Mouse (Mus musculus): ENCODE measurements around the gene Plin3.

The Plin3 gene

DNA sequence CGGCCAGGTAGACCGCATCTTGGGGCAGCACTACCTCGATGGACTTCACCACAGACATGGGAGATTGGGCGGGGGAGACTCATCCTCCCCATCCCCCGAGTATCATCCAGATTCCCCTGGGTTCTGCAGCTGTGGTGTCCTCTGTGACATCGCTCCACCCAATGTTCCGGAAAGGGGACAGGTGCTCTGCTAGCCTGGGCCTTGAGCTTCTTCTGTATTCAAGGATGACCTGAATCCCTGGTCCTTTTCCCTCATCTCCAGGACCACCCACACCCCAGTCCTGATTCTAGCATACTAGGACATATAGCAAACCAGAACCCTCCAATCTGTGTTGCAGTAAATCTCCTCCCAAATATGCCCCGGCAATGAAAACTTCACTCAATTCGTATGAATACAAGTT lies 7.5 kb upstream of the Plin3 start, which contains the start of gene Arrdc5:
Gene Arrdc5 (minus strand): TSS at position 101 of the 400 bp plus-strand sequence.
- DNase-seq: no peak

DNA sequence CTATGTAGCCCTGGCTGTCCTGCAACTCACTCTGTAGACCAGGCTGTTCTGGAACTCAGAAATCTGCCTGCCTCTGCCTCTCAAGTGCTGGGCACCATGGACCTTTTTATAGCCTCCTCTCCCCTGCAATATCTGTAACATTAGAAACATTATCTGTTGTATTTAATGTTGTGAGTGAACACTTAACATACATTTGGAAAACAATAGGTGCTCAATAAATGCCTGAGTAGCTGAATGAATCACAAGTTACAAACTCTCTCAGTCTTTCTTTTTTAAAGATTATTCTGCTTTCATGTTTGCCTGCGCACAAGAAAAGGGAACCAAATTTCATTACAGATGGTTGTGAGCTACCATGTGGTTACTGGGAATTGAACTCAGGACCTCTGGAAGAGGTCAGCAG lies 5.6 kb upstream of the Plin3 start:
- DNase-seq: no peak

DNA sequence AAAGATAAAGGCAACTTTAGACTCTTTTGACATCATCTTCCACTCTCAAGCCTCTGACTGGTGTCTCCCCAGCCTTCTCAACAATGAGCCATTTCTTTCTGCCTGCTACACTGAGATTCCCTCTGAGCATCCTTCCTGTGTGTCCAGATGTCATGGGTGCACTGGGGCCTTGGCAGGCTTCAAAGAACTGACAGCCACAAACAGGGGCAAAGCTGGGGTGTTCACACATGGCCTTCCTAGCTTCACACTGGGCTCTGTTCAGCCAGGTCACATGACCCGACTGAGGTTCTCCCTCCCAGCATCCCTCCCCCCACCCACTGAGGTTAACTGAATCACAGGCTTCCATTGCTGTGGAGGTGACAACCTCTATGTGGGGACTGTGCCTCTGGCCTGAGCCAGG lies 3.5 kb upstream of the Plin3 start:
- no peak for DNase-seq

DNA sequence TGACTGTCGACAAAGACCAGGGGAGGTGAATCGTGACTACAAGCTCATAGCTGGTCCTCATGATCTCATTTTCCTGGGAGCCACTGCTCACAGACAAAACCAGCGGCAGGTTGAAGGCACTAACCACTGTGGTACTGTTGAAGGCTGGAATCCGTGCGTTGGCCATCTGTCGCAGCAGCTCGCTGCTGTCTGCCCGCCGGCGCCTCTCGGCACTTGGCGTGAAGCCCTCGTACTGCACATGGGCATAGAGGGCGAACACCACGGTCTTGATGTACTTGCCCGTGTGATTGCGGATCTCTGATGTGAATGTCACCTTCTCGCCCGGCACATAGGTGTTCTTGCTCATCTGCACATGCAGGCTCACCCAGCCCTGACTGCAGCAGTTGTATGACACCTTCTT lies 1.6 kb upstream of the Plin3 start:
- no peak for DNase-seq

DNA sequence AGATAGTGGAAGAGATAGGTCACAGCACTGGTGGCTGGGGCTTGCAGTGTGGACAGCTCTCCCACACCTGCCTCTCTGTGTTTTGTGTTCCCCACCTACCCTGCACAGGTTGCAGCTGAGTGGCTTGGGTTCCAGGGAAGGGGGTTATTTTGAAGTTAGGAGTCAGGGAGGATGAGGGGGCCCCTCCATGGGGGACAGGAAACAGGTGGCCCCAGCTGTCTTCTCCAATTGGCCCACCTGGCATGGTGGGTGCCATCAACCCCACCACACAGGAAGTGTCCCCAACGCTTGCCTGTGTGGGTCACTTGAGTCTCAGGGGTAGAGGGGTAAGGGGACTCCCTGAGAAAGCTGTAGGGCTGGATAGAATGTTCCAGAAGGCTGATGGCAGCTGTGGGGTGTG lies 618 bp upstream of the Plin3 start:
- DNase-seq: no peak

DNA sequence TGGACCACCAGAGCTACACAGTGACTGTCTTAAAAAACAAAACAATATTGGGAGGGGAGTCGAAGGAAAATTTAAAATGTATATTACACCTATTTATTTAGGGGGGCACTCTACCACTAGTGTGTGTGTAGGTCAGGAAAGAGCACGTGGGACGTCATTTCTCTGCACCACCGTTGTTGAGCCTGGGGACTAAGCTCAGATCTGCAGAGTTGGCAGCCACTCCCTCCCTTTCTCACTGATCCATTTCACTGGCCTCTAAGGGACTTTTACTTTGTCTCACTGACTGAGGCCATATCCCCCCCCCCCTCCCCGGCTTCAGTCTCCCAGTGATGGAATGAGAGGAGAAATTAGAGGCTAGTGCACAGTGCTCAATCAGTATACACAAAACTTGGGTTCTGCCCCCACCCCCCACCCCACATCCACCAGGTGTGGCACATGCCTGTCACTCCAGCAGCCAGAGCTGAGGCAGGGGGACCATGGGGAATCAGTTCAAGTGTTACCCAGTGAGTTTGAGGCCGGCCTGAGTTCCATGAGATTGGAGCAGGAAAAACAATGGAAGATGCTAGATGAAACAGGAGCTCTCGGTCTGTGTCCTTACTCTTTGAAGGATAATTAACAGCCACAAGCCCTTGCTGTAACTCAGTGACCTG lies 722 bp downstream of the Plin3 start:
- peak; percentile 25 for DNase-seq

DNA sequence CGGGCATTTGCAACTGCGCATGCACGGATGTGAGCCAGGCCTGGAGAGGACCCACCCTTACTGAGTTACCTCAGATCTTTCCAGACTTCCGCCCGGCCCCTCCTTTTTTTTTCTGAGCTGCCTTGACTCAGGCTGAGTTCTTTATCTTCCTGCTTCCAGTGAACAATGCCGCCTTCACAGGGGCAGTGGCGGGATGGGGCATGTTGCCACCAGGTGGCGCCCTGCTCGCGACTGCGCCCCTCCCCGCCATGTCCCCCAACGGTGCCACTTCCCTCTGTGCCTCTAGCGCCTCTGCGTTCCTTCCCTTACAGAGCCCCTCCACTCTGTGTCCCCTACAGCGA lies 1.5 kb downstream of the Plin3 start:
- DNase-seq: peak; percentile 95

DNA sequence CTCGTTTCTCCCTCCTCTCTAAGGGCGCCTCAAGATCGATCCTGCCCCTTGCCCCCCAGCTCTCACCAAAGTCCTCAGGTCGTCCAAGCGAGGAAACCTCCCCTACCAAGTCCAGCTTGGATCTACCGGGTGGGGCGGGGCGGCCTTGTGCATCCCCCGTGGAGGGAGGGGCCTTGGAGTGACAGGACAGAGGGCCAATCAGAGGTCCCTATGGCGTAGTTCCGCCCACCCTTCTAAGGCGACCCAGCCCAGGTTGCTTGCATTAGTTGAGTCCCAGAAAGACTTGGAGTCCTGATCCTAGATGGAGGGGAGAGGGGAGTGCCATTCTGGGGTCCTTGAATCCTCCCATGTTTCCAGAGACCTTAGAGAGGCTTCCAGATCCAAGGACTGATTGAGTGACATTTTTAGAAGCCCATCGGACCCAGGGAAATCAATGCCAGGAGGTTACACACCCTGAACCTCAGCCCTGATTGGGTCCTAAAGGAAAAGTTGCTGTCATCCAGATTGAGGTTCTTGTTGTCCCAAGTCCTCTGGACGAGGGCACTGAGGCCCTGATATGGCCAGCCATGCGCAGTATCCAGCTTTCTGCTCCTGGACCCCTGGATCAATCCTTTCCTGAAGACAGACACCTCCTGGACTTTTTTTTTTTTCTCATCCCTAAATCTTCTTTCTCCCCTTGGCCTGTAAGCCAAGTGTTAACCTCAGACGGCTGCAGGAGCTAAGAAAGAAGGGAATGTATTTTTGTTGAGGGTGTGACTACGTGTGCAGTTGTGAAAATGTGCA lies 2.1 kb downstream of the Plin3 start:
- DNase-seq: peak; percentile 88

DNA sequence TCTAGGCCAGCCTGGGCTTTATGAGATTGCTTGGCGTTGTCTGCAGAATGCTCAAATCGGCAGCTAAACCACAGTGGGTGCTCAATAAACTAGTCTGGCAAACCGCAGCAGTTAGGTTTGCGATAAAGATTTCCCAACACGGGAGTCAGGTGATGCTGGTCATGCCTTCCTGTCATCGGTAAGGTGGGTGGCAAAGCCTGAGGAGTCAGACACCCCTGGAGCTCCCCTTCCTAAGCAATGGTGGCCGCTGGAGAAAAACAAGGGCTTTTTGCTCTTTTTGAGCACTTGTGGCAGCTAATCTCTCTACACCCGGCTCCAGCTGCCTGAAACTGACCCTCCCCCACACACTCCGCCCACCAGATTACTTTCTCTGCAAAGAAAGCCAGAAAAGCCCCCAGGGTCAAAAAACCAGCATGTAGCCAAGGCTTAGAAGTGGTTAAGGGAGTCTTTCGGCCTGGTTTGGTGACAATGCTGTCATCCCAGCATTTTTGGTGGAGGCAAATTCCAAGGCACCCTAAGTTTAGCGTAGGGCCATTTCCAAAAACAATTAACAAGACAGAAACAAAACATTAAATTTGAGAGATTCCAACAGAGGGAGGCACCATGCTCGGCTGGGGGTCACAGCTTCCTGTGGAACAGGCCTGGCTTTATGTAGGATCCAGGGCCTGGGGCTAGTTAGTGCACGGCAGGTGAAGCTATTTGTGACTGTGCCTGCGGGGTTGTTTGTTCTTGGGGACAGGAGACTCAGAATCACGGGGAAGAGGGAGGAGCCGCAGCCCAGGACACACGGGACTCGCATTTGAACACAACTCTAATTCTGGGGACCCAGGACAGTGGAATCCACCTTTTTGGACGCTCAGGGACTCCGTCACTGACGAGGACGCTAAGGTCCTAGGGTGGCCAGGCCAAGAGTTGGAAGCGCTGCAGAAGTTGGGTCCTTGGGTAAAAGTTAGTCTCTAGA lies 3.0 kb downstream of the Plin3 start:
- peak; percentile 68 for DNase-seq

DNA sequence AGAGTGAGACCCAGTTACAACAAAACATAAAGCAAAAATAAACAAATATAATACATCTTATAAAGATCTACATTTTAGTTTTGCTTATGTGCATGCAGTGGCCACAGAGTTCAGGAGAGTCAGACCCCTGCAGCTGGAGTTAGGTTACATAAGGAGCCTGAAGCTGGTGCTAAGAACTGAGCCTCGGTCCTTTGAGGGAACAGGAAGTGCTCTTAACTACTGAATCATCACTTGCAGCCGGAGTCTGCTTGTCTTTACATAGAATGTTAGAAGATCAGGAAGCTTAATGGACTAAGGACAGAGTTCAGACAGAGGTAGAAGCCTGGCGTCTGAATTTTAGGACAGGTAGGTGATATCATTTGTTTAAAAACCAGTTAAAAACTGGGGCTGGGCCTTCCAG lies 3.8 kb downstream of the Plin3 start:
- no peak for DNase-seq

DNA sequence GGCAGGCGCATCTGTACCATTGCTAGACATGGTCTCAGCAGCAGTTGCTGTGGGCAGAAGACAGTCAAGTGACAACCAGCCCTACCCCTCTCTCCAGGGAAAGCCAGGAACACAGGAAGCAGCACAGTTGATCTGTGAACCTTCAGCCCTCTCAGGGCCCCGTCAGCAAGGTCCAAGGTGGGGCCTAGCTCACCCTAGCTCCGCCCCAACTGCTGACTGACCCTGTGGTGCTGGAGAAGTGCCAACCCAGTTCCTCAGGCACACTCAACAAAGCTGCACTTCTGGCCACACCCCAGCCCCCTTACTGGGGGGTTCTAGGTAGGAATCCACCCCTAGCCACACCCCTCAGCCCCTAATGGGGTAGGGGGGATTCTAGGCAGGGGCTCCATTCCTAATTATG lies 4.8 kb downstream of the Plin3 start:
- peak; percentile 61 for DNase-seq

DNA sequence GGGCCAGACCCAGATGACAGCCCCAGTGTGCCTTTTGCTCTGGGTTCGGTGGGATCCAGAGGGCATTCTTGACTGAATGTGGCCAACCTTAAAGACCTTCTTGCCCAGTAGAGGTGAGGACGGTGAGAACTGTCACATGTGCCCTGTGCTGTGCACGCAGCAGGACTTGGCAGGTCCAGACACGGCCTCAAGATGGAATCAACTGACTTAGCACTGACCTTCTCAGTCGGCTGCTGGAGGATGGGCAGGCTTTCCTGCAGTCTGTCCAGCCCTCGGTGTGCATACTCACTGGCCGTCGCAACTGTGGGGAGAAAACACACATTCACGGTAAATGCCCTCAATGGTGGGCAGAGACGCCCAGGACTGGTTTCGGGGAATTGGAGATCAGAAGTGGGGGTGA lies 6.7 kb downstream of the Plin3 start:
- DNase-seq: no peak

DNA sequence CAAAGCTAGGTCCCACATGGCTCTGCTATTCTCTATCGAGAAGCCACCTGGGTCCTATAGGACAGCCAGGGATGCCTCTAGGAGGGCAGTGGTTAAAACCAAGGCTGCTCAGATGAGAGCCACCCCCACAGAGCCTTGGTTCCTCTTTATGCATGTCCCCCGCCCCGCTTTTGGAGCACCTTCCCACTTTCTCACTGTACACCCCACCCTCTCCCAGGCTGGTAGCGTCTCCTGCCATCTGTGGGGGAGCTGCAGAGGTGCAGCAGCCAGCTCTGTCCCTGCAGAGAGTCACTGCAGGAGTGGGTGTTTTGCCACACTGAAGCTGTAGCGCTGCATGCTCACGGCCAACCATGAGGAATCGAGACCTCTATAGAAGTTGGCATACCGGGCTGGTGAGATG lies 9.4 kb downstream of the Plin3 start:
- DNase-seq: no peak

DNA sequence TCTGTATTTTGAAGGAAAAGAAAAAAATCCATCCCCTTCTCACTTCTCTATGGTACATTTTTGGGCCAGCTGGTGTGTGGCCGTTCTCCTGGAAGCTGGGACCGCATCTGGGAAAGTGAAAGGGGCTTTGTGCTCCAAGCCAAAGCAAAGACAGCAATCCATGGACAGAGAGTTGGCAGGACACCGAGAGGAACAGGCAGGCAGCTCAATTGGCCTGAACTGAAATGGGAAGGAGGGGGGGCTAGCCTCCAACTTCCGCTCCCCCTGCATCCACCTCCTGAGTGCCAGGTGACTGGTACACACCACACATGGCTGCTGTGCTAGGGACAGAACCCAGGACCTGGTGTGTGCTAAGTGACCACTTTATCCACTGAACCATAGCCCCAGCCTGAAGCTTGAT lies 9.9 kb downstream of the Plin3 start:
- DNase-seq: no peak

DNA sequence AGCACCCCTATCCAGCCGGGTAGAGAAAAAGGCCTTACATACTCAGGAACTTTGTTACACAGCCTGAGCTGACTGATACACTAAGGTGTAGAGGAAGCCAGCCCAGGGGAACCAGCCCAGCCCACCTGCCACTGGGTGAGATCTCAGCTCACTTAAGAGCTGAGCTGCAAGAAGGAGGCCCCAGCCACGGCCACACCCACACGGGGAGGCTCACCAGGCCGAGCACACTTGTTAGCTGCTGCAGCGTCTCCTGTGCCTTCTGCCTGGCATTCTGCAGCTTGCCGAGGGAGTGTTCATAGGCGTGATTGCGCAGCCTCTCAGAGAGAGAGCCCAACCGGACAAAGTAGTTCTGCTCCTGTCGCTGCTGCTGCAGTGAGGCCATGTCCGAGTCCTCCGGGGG lies 11.5 kb downstream of the Plin3 start:
- DNase-seq: no peak

DNA sequence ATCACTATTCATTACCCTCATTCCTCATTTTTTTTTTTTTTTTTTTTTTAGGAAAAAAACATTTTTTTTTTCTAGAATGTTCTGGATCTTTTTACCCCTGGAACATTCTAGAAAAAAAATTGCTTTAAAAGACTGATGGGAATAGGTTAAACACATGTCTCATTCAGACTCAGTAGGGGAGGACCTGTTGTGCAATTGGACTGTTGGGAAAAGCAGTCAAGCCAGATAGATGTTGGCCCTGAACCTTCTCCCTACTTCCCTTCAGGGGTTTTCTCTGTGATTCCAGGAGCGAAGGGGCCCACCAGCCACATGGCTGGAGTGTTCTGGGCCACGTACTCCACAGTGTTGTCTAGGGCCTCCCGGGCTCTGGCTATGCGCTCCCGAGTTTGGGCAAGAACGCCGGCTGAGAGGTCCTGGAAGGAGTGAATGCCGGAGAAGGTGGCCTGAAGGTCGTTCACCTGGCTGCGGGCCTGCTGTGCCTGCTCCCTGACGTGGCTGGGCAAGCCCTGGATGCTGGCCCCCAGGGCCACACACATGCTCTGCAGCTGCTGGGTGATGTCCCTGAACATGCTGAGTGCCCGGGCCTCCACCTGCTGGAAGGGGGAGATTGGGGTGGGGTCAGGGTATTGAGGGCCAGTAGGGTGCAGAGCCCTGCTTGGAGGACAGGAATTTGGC lies 13.1 kb downstream of the Plin3 start:
- DNase-seq: no peak

DNA sequence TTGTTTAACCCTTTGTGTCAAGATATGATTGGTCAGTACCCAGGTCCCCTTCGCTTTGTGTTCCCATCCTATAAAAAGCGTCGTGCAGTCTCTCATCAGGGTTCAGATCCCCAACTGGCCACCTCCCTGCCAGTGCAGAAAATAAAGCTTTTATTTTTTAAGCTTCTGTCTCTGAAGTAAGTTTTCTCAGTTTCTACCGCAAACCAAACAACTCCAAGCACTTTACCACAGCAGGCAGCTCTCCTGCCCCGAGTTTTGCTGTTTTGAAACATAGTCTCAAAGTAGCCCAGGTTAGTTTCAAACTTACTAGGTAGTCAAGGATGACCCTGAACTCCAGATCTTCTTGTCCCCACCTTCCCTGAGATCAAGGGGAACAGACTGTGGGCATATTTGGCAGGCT lies 14.3 kb downstream of the Plin3 start:
- DNase-seq: no peak

DNA sequence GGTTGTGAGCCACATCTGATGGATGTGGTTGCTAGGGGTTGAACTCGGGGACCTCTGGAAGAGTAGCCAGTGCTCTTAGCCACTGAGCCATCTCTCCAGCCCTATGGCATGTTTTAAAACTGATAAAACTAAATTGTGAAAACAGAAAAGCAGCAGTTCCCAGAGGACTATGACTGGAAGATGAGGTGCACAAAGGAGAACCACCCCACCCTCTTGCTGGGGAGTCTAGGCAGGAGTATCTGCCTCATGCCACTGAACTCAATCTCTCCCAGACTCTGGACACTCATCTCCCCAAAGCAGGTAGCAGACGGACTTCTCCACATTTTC lies 15.1 kb downstream of the Plin3 start:
- no peak for DNase-seq

DNA sequence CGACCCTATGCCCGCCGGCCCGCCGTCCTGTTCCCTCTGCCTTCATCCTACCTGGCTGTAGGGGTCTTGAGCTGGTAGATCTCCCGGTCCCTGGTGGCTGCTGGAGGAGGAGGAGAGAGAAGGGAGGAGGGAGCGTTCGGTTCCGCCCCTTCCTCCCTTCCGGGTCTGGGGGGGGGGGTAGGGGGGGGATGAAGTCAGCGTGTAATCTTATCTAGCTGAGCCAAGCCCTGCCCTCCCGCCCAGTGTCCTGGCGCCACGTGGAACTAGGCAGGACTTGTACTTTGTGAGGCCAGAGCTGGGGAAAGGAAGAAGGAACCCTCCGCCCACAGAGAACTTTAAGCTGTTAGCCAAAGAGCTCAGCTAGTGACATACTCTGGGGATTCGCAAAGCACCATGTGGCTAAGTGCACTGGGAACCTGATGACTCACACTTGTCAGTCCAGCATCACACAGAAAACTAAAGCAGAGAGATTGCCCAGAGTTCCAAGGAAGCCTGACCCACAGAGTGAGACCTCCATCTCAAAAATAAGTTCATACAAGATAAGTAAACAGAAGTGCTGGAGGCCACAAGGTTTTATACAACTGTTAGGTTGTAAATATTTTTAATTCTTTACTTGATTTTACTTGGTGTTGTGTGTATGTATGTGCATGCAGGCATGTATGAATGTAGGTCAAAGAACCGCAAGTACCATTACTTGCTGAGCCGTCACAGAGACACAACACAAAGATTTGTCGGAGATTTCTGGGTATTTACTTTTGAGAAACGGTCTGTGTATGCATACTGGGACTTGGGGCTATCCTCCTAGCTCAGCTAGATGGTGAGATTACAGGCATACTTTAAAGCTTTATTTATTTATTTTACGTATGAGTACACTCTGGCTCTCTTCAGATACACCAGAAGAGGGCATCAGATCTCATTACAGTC lies 15.8 kb downstream of the Plin3 start, which contains the start of gene Ticam1:
Gene Ticam1 (minus strand): TSS at position 144 of the 924 bp plus-strand sequence.
- DNase-seq: peak; percentile 95

DNA sequence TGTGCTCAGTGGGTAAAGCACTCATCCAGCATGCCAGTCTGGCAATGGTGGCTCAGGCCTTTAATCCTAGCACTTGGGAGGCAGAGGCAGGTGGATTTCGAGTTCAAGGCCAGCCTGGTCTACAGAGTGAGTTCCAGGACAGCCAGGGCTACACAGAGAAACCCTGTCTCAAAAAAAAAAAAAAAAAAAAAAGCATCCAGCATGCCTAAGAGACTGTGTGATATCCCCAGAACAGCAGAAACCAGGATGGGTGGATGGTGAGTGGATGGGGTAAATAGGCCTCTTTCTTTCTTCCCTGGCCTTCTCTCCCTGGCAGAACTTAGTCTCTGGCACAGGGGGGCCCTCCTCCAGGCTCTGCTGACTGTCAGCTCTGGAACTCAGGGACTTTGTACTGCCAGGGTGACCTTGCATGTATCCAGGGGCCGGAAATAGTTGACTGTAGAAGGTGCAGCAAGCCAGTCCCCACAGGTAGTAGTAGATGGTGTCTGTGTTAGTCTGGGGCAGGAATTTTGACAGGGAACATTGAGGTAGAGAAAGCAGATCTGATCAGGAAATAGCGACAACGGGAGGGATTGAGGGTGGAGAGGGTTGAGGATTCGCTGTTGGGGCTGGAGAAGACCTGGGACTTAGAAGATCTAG lies 16.7 kb downstream of the Plin3 start:
- DNase-seq: no peak

DNA sequence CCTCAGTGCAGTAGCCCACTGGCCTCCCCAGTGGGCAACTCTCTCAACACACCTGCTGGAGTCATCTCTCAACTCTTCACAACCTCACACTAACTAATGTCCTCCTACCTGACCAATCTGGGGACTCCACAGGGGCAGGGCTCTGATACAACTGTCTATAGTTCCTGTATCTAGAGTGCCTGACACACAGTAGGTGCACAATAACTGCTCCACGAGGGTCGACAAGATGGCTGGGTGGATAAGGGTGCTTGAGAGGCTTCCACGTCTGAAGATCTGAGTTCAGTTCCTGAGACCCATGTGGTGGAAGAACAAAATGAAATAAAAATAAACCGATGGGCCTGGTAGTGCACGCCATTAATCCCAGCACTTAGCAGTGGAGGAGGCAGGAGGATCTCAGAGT lies 18.7 kb downstream of the Plin3 start:
- DNase-seq: no peak

Measured in retina, postnatal 1 day (tissue).